In the genomic region with DNA sequence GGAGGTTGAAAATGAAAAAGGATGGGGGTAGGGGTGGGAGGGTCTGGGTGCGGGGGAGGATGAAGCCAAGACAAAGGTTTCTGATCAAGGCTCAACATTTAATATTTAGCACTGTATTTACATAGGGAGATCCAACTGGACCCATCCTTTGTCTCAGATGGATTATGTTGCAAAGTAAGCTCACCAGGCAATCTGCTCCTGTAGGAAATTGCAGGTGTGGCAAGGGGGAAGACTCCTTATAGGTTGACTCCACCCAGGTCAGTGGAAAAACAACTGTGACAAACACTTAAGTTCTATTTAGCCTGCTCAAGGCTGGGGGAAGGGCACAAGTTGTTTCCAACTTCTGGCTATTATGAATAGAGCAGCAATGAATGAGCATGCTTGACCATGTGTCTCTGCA, we compare ENCODE assay signal across 24 mouse cellular contexts. TPM values are rescaled to one million over a fixed set of nuclear protein-coding genes. Genes with fewer than 3 reads are reported as not detected.
DNase-seq lines count a peak whose midpoint lies in the region; TF ChIP-seq lines count a peak whose summit lies in the region.
"Had no signal": no experiment of that assay in that cellular context is flagged by ENCODE, and none has a peak within 500 bp of the region (broad histone marks: within the 10 kb centered on the region; RNA-seq: fewer than 3 reads in every experiment).

No protein-coding gene starts in this region.

- in situ Hi-C loops in ES-E14 (cut with MboI; ENCODE audit: low sequenced_read_pairs in 2 of 2, unreplicated experiment in 2 of 2), result no loop called here

- H3K4me3 ChIP-seq in ES-Bruce4 (ENCODE audit: low read depth, low read length) (no peak overlapping the region), ES-E14 (ENCODE audit: insufficient read depth in 1 of 2, low read depth in 1 of 2, low read length in 2 of 2, poor library complexity in 1 of 2, severe bottlenecking in 1 of 2) (no peak overlapping the region)
- no peak overlapping the region for H3K4me3 ChIP-seq in lung, adult 2 months (replicated peaks; ENCODE audit: extremely low read depth, low read depth, low read length)

- 89% methylated on average over 1 of the region's 1 CpGs for WGBS in lung, adult 2 months

- H3K36me3 ChIP-seq in ES-Bruce4 (ENCODE audit: control insufficient read depth, insufficient read depth, low read length, poor library complexity, severe bottlenecking) (peaks cover 16% of the 10 kb centered on the region), ES-E14 (ENCODE audit: control insufficient read depth, insufficient read depth, low read length, poor library complexity, severe bottlenecking) (no peaks in the 10 kb centered on the region)
- H3K36me3 ChIP-seq: G1E had no signal

- H3K9ac ChIP-seq in ES-Bruce4 (ENCODE audit: low read depth, poor library complexity, severe bottlenecking) (no peak overlapping the region), ES-E14 (ENCODE audit: insufficient read depth, low read depth, low read length, poor library complexity, severe bottlenecking) (no peak overlapping the region)

- H3K9me3 ChIP-seq in ES-Bruce4 (replicated peaks; ENCODE audit: control insufficient read depth, insufficient read depth, low read length, poor library complexity, severe bottlenecking) (peaks cover 87% of the 10 kb centered on the region), ES-E14 (ENCODE audit: control insufficient read depth, insufficient read depth, low read depth, low read length) (no peaks in the 10 kb centered on the region; the same call in none of the 2 replicates)

- TF ChIP-seq POLR2A in ES-Bruce4 (IDR thresholded peaks at IDR 0.05; ENCODE audit: insufficient read depth, low read length), result no peak
- no peak for TF ChIP-seq POLR2A in lung, adult 2 months (IDR thresholded peaks at IDR 0.05; ENCODE audit: borderline replicate concordance, extremely low read depth, low read depth, low read length)

- no peaks in the 10 kb centered on the region for H3K4me1 ChIP-seq in ES-Bruce4 (ENCODE audit: control insufficient read depth, insufficient read depth, low read length)
- no peaks in the 10 kb centered on the region for H3K4me1 ChIP-seq in ES-E14 (ENCODE audit: control insufficient read depth in 2 of 2, insufficient read depth in 2 of 2, low read length in 2 of 2, poor library complexity in 1 of 2)
- no peaks in the 10 kb centered on the region for H3K4me1 ChIP-seq in lung, adult 2 months (ENCODE audit: control insufficient read depth, insufficient read depth, low read length)

- TF ChIP-seq EP300 in ES-Bruce4 (IDR thresholded peaks at IDR 0.05; ENCODE audit: insufficient read depth, low read depth, low read length), result no peak

- TF ChIP-seq CTCF in ES-Bruce4 (IDR thresholded peaks at IDR 0.05; ENCODE audit: low read depth, low read length), result no peak
- no peak for TF ChIP-seq CTCF in lung, adult 2 months (IDR thresholded peaks at IDR 0.05; ENCODE audit: insufficient read depth, low read length)

- peak overlapping the region; percentile 49; the same call in 1 of the 2 replicates for H3K27ac ChIP-seq in ES-Bruce4 (ENCODE audit: insufficient read depth, low read length)
- H3K27ac ChIP-seq in ES-E14 (ENCODE audit: insufficient read depth, low read depth, low read length, poor library complexity, severe bottlenecking), result peak overlapping the region; percentile 36; the same call in 1 of the 2 replicates

- DNase-seq in ES-CJ7 (ENCODE audit: low read depth, low spot score) (peak; percentile 78), ES-E14 (ENCODE audit: low read depth, low spot score) (no peak), R1 (ENCODE audit: low read depth, low spot score) (peak; percentile 91)
- no peak for DNase-seq in kidney, postnatal 4 days
- DNase-seq in lung, postnatal 10 days, result no peak
- no peak for DNase-seq in lung, adult 2 months
- DNase-seq in spleen, postnatal 14 days (ENCODE audit: low spot score in 2 of 2), result no peak
- DNase-seq: adrenal gland, adult 2 months; adrenal gland, adult 8-10 months; adrenal gland, postnatal 10 days; adrenal gland, postnatal 14 days; adrenal gland, postnatal 25 days; adrenal gland, postnatal 36 days; B cell, adult 2 months; cerebellum, adult 11 months; cerebellum, adult 11-12 months; cerebellum, adult 18-20 months; cerebellum, adult 2 months; cerebellum, adult 8-10 months; cerebellum, adult 9-10 months had no signal

- H3K27me3 ChIP-seq in ES-Bruce4 (ENCODE audit: control insufficient read depth, insufficient read depth, low read length, poor library complexity, severe bottlenecking), result no peaks in the 10 kb centered on the region
- H3K27me3 ChIP-seq: CH12.LX, Patski had no signal

TF ChIP-seq in ES-E14, 5 proteins besides CTCF, POLR2A, EP300 and RAD21:
- TF ChIP-seq CHD2 (IDR thresholded peaks at IDR 0.05; ENCODE audit: low read depth, low read length) (no peak), ZNF384 (IDR thresholded peaks at IDR 0.05; ENCODE audit: low read depth, low read length) (no peak), ZC3H11A (IDR thresholded peaks at IDR 0.05; ENCODE audit: borderline replicate concordance, low read depth, low read length) (no peak), HCFC1 (IDR thresholded peaks at IDR 0.05; ENCODE audit: borderline replicate concordance, insufficient read depth, low read length) (no peak), MAFK (IDR thresholded peaks at IDR 0.05; ENCODE audit: insufficient read depth, low read depth, low read length) (no peak)

RNA-seq across cellular contexts. Expression of a gene that starts 36.9 kb away (rescaled TPM):
- polyA plus RNA-seq in ES-Bruce4 (2011; ENCODE audit: insufficient read depth, insufficient read length, low read depth, missing spikeins), result 140 and 156 TPM in 2 replicates
- total RNA-seq in ES-E14 (2012; rRNA removed), result 77.8 and 81.7 TPM in 2 replicates
- polyA plus RNA-seq in lung, adult 2 months (2012; rRNA removed), result 11.7 and 12.4 TPM in 2 replicates

Comparison
In these comparisons a context has a peak if more than half of its experiments do, and no peak if none do; other contexts are left out.
1. DNase-seq: peak in ES-CJ7 (single experiment) and R1 (single experiment); none in ES-E14 (single experiment), kidney, postnatal 4 days (0 of 2), lung, postnatal 10 days (single experiment), lung, adult 2 months (single experiment) and spleen, postnatal 14 days (0 of 2).
2. RNA of a gene that starts 36.9 kb away (polyA plus RNA-seq): 140 to 156 TPM in ES-Bruce4; 11.7 to 12.4 TPM in lung, adult 2 months; every median in the first group is over 10 times any median in the second.